13 mouse cellular contexts compared by ENCODE assay signal in genomic region chr11:52344991-52345777, GRCm38 (mm10). TPM values are rescaled to one million over a fixed set of nuclear protein-coding genes. Genes with fewer than 3 reads are reported as not detected.
DNase-seq lines count a peak whose midpoint lies in the region; ATAC-seq lines count a peak whose summit lies in the region.
"Had no signal": no experiment of that assay in that cellular context is flagged by ENCODE, and none has a peak within 500 bp of the region (broad histone marks: within the 10 kb centered on the region; RNA-seq: fewer than 3 reads in every experiment).

No protein-coding gene starts in this region.

- H3K4me2 ChIP-seq in neural tube, embryonic 15.5 days = peak overlapping the region; percentile 51; the same call in 1 of the 2 replicates
- H3K4me2 ChIP-seq in liver, embryonic 15.5 days = peak overlapping the region; percentile 68

- intact Hi-C loops in heart, postnatal 36 days (cut with DNase I) = loop anchor here (1.0 kb wide), 1 partner anchor 125 kb away; no protein-coding TSS in a partner anchor
- intact Hi-C loops in left cerebral cortex, postnatal 36 days (cut with DNase I) = loop anchor here (5.0 to 10.0 kb wide), 2 partner anchors 48 to 340 kb away; partner anchors contain the start of genes Cdkl3 and Ube2b

- H3K4me1 ChIP-seq in heart, embryonic 10.5 days = peaks cover 27% of the 10 kb centered on the region
- H3K4me1 ChIP-seq in neural tube, embryonic 15.5 days = peaks cover 17% of the 10 kb centered on the region
- peaks cover 35% of the 10 kb centered on the region for H3K4me1 ChIP-seq in liver, embryonic 15.5 days (replicated peaks)

- no peak overlapping the region for H3K9ac ChIP-seq in neural tube, embryonic 15.5 days (replicated peaks)
- H3K9ac ChIP-seq in liver, embryonic 15.5 days = no peak overlapping the region
- H3K9ac ChIP-seq: heart, embryonic 15.5 days had no signal

- no peaks in the 10 kb centered on the region for H3K36me3 ChIP-seq in heart, embryonic 10.5 days
- H3K36me3 ChIP-seq in neural tube, embryonic 15.5 days = no peaks in the 10 kb centered on the region
- no peaks in the 10 kb centered on the region for H3K36me3 ChIP-seq in liver, embryonic 15.5 days (replicated peaks)
- H3K36me3 ChIP-seq: heart, embryonic 15.5 days had no signal

- WGBS in heart, embryonic 10.5 days = 62% methylated on average over 12 of the region's 12 CpGs
- WGBS in neural tube, embryonic 15.5 days = 88% methylated on average over 12 of the region's 12 CpGs
- 35% methylated on average over 12 of the region's 12 CpGs for WGBS in liver, embryonic 15.5 days (ENCODE audit: insufficient replicate concordance)

- ATAC-seq in neural tube, embryonic 15.5 days (ENCODE audit: low FRiP score) = no peak
- ATAC-seq in liver, embryonic 15.5 days (ENCODE audit: insufficient read depth) = no peak
- ATAC-seq: Patski had no signal

- H3K27ac ChIP-seq in heart, embryonic 10.5 days = no peak overlapping the region; the same call in 1 of the 2 replicates
- no peak overlapping the region for H3K27ac ChIP-seq in neural tube, embryonic 15.5 days (replicated peaks)
- H3K27ac ChIP-seq in liver, embryonic 15.5 days (replicated peaks) = no peak overlapping the region
- H3K27ac ChIP-seq: heart, embryonic 15.5 days had no signal

- H3K4me3 ChIP-seq in heart, embryonic 10.5 days = peak overlapping the region; percentile 52; the same call in 1 of the 2 replicates
- H3K4me3 ChIP-seq in neural tube, embryonic 15.5 days (replicated peaks) = no peak overlapping the region
- no peak overlapping the region for H3K4me3 ChIP-seq in liver, embryonic 15.5 days (replicated peaks)

- DNase-seq in heart, embryonic 10.5 days (ENCODE audit: low spot score) = no peak
- no peak for DNase-seq in heart, postnatal 36 days
- DNase-seq in neural tube, embryonic 10.5 days (ENCODE audit: extremely low spot score, low spot score) = no peak
- DNase-seq in cerebellum, adult 9-11 months = no peak
- no peak for DNase-seq in left cerebral cortex, postnatal 36 days (ENCODE audit: low spot score in 2 of 2)
- DNase-seq: adrenal gland, adult 2 months; B cell, adult 2 months; cerebellum, adult 9-10 months; lung, postnatal 36 days had no signal

- H3K27me3 ChIP-seq in heart, embryonic 10.5 days (ENCODE audit: insufficient read depth, poor library complexity, severe bottlenecking) = no peaks in the 10 kb centered on the region
- H3K27me3 ChIP-seq in neural tube, embryonic 15.5 days (replicated peaks) = no peaks in the 10 kb centered on the region
- H3K27me3 ChIP-seq in liver, embryonic 15.5 days = no peaks in the 10 kb centered on the region
- H3K27me3 ChIP-seq: Patski had no signal

- H3K9me3 ChIP-seq in heart, embryonic 10.5 days = no peaks in the 10 kb centered on the region
- H3K9me3 ChIP-seq in neural tube, embryonic 15.5 days (replicated peaks) = no peaks in the 10 kb centered on the region
- H3K9me3 ChIP-seq in liver, embryonic 15.5 days (replicated peaks) = no peaks in the 10 kb centered on the region
- H3K9me3 ChIP-seq: heart, embryonic 15.5 days had no signal

RNA-seq across cellular contexts. Expression of gene Vdac1, which starts 15.5 kb away (rescaled TPM):
- polyA plus RNA-seq in heart, embryonic 10.5 days (2016; fragmentation: Nextera tagmentation; extraction: Ambion mirVana) = 304 and 442 TPM in 2 replicates
- total RNA-seq in heart, postnatal 36 days (2021) = 1,000 to 10,000 TPM; 1,074 to 1,088 TPM
- polyA plus RNA-seq in neural tube, embryonic 15.5 days (2015; fragmentation: Nextera tagmentation; extraction: Ambion mirVana) = 362 and 402 TPM in 2 replicates
- 119 TPM in 2 replicates for polyA plus RNA-seq in liver, embryonic 15.5 days (2015; fragmentation: Nextera tagmentation; extraction: Ambion mirVana)
- 100 to 1,000 TPM; 542 to 579 TPM for total RNA-seq in left cerebral cortex, postnatal 36 days (2021)

RNA-seq across cellular contexts. Expression of gene 9530068E07Rik, which starts 51.0 kb away (rescaled TPM):
- 201 and 225 TPM in 2 replicates for polyA plus RNA-seq in heart, embryonic 10.5 days (2016; fragmentation: Nextera tagmentation; extraction: Ambion mirVana)
- total RNA-seq in heart, postnatal 36 days (2021) = 10 to 100 TPM; 75.4 to 81.3 TPM
- polyA plus RNA-seq in neural tube, embryonic 15.5 days (2015; fragmentation: Nextera tagmentation; extraction: Ambion mirVana) = 122 and 133 TPM in 2 replicates
- polyA plus RNA-seq in liver, embryonic 15.5 days (2015; fragmentation: Nextera tagmentation; extraction: Ambion mirVana) = 55.4 and 58.7 TPM in 2 replicates
- 10 to 100 TPM; 65.7 to 65.8 TPM for total RNA-seq in left cerebral cortex, postnatal 36 days (2021)
